Mouse (Mus musculus) heart, adult 2 months (tissue): ENCODE measurements around the gene Slc32a1. TPM values are rescaled to one million over a fixed set of nuclear protein-coding genes. Genes with fewer than 3 reads are reported as not detected.

Source experiments
- DNase-seq, 2 experiments: peaks; one replicate each; pipeline ENCODE4 v3.0.0; 2021
- H3K27ac ChIP-seq: fragments of 200-600 bp; 2 replicates; pipeline ENCODE4 v1.8.1; 2022
- H3K27me3 ChIP-seq: fragments of 200-500 bp; 2 replicates; pipeline ENCODE4 v1.6.1; 2012; ENCODE audit warnings: mild to moderate bottlenecking, low read length, inconsistent platforms, mixed read lengths; ENCODE audit not compliant: control insufficient read depth, insufficient read depth
- H3K36me3 ChIP-seq: fragments of 200-500 bp; 2 replicates; pipeline ENCODE4 v1.6.1; 2012; ENCODE audit warnings: low read length, inconsistent platforms; ENCODE audit not compliant: control insufficient read depth, insufficient read depth
- H3K4me1 ChIP-seq: fragments of 200-500 bp; 2 replicates; pipeline ENCODE4 v1.6.1; 2011; ENCODE audit warnings: low read length; ENCODE audit not compliant: control insufficient read depth, insufficient read depth
- H3K4me3 ChIP-seq: fragments of 200-600 bp; 2 replicates; pipeline ENCODE4 v1.8.1; 2022
- H3K79me2 ChIP-seq: fragments of 200-500 bp; replicated peaks from 2 replicates; pipeline ENCODE4 v1.6.1; 2012; ENCODE audit warnings: mild to moderate bottlenecking, inconsistent platforms, low read length, moderate library complexity, mixed read lengths; ENCODE audit not compliant: control insufficient read depth, insufficient read depth
- H3K9ac ChIP-seq: fragments of 200-500 bp; 2 replicates; pipeline ENCODE4 v1.6.1; 2012; ENCODE audit warnings: low read depth, mild to moderate bottlenecking, control low read depth, inconsistent platforms, low read length, mixed read lengths
- CTCF ChIP-seq: fragments of 200-600 bp; IDR thresholded peaks from 2 replicates; pipeline ENCODE4 v1.8.1; 2022; ENCODE audit warnings: antibody characterized with exemption, mild to moderate bottlenecking, moderate library complexity
- EP300 ChIP-seq: fragments of 200-500 bp; IDR thresholded peaks from 2 replicates; pipeline ENCODE4 v1.6.1; 2011; ENCODE audit warnings: low read depth, low read length, control low read depth; ENCODE audit not compliant: insufficient read depth
- POLR2A ChIP-seq: fragments of 200-500 bp; IDR thresholded peaks from 2 replicates; pipeline ENCODE4 v1.6.1; 2011; ENCODE audit warnings: mild to moderate bottlenecking, low read depth, low read length, control low read depth; ENCODE audit not compliant: insufficient read depth
- WGBS: fragments of 180-500 bp; shearing (Covaris S2); methylation state at CpG from one replicate; pipeline ENCODE4 v1.1.7; 2018; 5-methylcytosine and 5-hydroxymethylcytosine counted together
- intact Hi-C: fragments of 180-260 bp; cut with DNase I; formaldehyde crosslinking; loops from one replicate; pipeline ENCODE4 v1.15.1; 2025
- microRNA-seq, 2 experiments: library from miRNA; unstranded; fragments of <30 nt; microRNA quantifications; one replicate each; pipeline ENCODE4 v1.2.0; 2021
- polyA plus RNA-seq: library from polyadenylated mRNA; depleted of rRNA; stranded (reverse); fragments of >200 nt; gene quantifications from 2 replicates; pipeline ENCODE4 v1.2.3, GENCODE M21; 2012; rRNA removed
- total RNA-seq, 2 experiments: library from RNA; stranded (reverse); gene quantifications; 2 replicates each; pipeline ENCODE4 v1.2.3; 2021

Slc32a1 gene
- total and polyA plus RNA-seq, 3 experiments, result not detected

GRCm38 (mm10) chr2:158659346-158659745 lies 48.8 kb downstream of the Slc32a1 start:
- peak overlapping the region; percentile 73 for H3K27ac ChIP-seq
- H3K79me2 ChIP-seq, result no peaks in the 10 kb centered on the region
- H3K27me3 ChIP-seq, result no peaks in the 10 kb centered on the region
- WGBS, result 79% methylated on average over 3 of the region's 3 CpGs
- intact Hi-C loops, result loop anchor here (10.0 kb wide), 1 partner anchor 205 kb away; no protein-coding TSS in a partner anchor
- TF ChIP-seq POLR2A, result no peak
- no peak for TF ChIP-seq CTCF
- no peak for TF ChIP-seq EP300
- H3K9ac ChIP-seq, result no peak overlapping the region
- H3K4me3 ChIP-seq, result no peak overlapping the region
- no peak for DNase-seq
- no peaks in the 10 kb centered on the region for H3K36me3 ChIP-seq
- H3K4me1 ChIP-seq, result peaks cover 13% of the 10 kb centered on the region

DNA sequence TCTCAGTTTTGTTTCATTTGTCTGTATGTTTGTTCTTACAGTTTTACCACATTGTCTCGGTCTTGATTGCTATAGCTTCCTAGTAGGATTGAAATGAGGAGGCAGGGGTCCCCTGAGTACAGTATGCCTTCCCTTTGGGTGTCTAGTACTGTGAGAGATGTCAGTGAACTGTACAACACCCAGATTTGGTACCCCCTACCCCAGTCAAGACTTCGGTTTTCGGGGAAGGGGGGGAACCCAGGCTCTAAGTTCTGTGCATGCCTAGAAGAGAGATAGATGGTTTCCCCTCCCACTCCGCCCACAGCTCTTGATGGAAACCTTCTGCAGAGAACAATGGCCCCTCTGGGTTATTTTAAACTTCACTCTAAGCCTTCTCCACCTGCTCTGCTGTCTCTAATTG lies 54.5 kb downstream of the Slc32a1 start, which contains the start of gene Ppp1r16b:
Gene Ppp1r16b, plus strand, starts transcription at position 301 of the 400 bp plus-strand sequence.
- Histone ChIP-seq H3K4me1 (peaks cover 1% of the 10 kb centered on the region), H3K27ac (peak within 1 kb of the TSS; percentile 91), H3K4me3 (no peak within 1 kb of the TSS), H3K9ac (no peak within 1 kb of the TSS), H3K36me3 (no peaks in the 10 kb centered on the region), H3K79me2 (no peaks in the 10 kb centered on the region), H3K27me3 (no peaks in the 10 kb centered on the region; the same call in 1 of the 2 replicates)
- DNase-seq, result no peak
- TF ChIP-seq POLR2A, result no peak
- no peak for TF ChIP-seq EP300
- no peak for TF ChIP-seq CTCF
- WGBS, result 43% methylated on average over 4 of the region's 4 CpGs
- intact Hi-C loops, result no loop called here

Small RNA genes within 50 kb of the gene (microRNA-seq; reads per million reads assigned to microRNA genes)
- 3.5 to 7.3 reads per million in 2 experiments for gene Mir3474

Other genes starting within 250 kb of the Slc32a1 start
- under 1 TPM in 1 of 2 experiments, not detected in 1; 0.05 TPM for gene Snhg11, start 235.1 kb upstream of the Slc32a1 start, total RNA-seq
- 0.55 and 1.1 TPM in 2 replicates for gene Snhg11, start 235.1 kb upstream of the Slc32a1 start, polyA plus RNA-seq
- 10 to 100 TPM; 33.7 to 34.5 TPM for gene Ralgapb, start 200.9 kb upstream of the Slc32a1 start, total RNA-seq
- gene Ralgapb, start 200.9 kb upstream of the Slc32a1 start, polyA plus RNA-seq, result 14.6 and 32.2 TPM in 2 replicates
- 1 to 10 TPM; 4.1 to 4.7 TPM for gene Adig, start 108.2 kb upstream of the Slc32a1 start, total RNA-seq
- 15.0 and 21.4 TPM in 2 replicates for gene Adig, start 108.2 kb upstream of the Slc32a1 start, polyA plus RNA-seq
- gene Arhgap40, start 98.0 kb upstream of the Slc32a1 start, total RNA-seq, result not detected
- 0.06 TPM in 1 of 2 replicates, not detected in the other for gene Arhgap40, start 98.0 kb upstream of the Slc32a1 start, polyA plus RNA-seq
- 1 to 10 TPM; 4.8 to 6.4 TPM for gene Actr5, start 14.1 kb downstream of the Slc32a1 start, total RNA-seq
- 2.9 and 3.5 TPM in 2 replicates for gene Actr5, start 14.1 kb downstream of the Slc32a1 start, polyA plus RNA-seq
- 10 to 100 TPM; 10.4 to 12.3 TPM for gene Ppp1r16b, start 54.6 kb downstream of the Slc32a1 start, total RNA-seq
- 3.3 and 5.3 TPM in 2 replicates for gene Ppp1r16b, start 54.6 kb downstream of the Slc32a1 start, polyA plus RNA-seq
- under 1 TPM; 0.59 to 0.78 TPM for gene Fam83d, start 157.3 kb downstream of the Slc32a1 start, total RNA-seq
- gene Fam83d, start 157.3 kb downstream of the Slc32a1 start, polyA plus RNA-seq, result 0.27 and 0.53 TPM in 2 replicates
- gene Dhx35, start 184.0 kb downstream of the Slc32a1 start, total RNA-seq, result 10 to 100 TPM; 15.2 to 17.5 TPM
- 21.6 and 21.9 TPM in 2 replicates for gene Dhx35, start 184.0 kb downstream of the Slc32a1 start, polyA plus RNA-seq